Mouse (Mus musculus): ENCODE measurements around the gene Ldb1.

- no peak for TF ChIP-seq CTCF (IDR thresholded peaks at IDR 0.05; ENCODE audit: low read depth)
- 0 out of 2 replicates have a peak, but pooled peaks have one; percentile 40 for TF ChIP-seq EP300 (IDR thresholded peaks at IDR 0.05; ENCODE audit: low read depth)
Measured at GRCm38 (mm10) chr19:46029652-46030051, 15.4 kb downstream of the Ldb1 start.
